Mouse (Mus musculus): Measurements from ENCODE around the gene Cd28. TPM values are rescaled to one million over a fixed set of nuclear protein-coding genes. Genes with fewer than 3 reads are reported as not detected.

The Cd28 gene
- polyA plus RNA-seq, 2 experiments: 0.24 to 0.25 TPM

GRCm38 (mm10) chr1:60793717-60794116 lies 77.1 kb downstream of the Cd28 start:
- no peaks in the 10 kb centered on the region for H3K9me3 ChIP-seq (ENCODE audit: control insufficient read depth, low read length)
- H3K27me3 ChIP-seq (ENCODE audit: control insufficient read depth, insufficient read depth, low read length): no peaks in the 10 kb centered on the region
- H3K36me3 ChIP-seq (ENCODE audit: control insufficient read depth, insufficient read depth, low read length): no peaks in the 10 kb centered on the region
- no peaks in the 10 kb centered on the region for H3K4me1 ChIP-seq (ENCODE audit: control insufficient read depth, insufficient read depth, low read length)
- no peak overlapping the region for H3K27ac ChIP-seq (replicated peaks; ENCODE audit: low read depth, low read length)
- H3K4me3 ChIP-seq (replicated peaks; ENCODE audit: low read length): no peak overlapping the region
- ATAC-seq (ENCODE audit: low FRiP score, low read depth) (no peak), DNase-seq (ENCODE audit: low spot score) (no peak)
- no peak for TF ChIP-seq POLR2A (IDR thresholded peaks at IDR 0.05; ENCODE audit: borderline replicate concordance, extremely low read depth, insufficient read depth, insufficient read length)
- no peak overlapping the region for H3K9ac ChIP-seq (ENCODE audit: low read depth, low read length, severe bottlenecking)
- H3K4me2 ChIP-seq (replicated peaks; ENCODE audit: low read depth, low read length, severe bottlenecking): no peak overlapping the region

- Histone ChIP-seq H3K27me3 (ENCODE audit: control insufficient read depth, insufficient read depth, low read length) (no peaks in the 10 kb centered on the region), H3K4me2 (replicated peaks; ENCODE audit: low read depth, low read length, severe bottlenecking) (no peak overlapping the region), H3K27ac (replicated peaks; ENCODE audit: low read depth, low read length) (no peak overlapping the region), H3K36me3 (ENCODE audit: control insufficient read depth, insufficient read depth, low read length) (no peaks in the 10 kb centered on the region), H3K9me3 (ENCODE audit: control insufficient read depth, low read length) (no peaks in the 10 kb centered on the region), H3K9ac (ENCODE audit: low read depth, low read length, severe bottlenecking) (no peak overlapping the region), H3K4me1 (ENCODE audit: control insufficient read depth, insufficient read depth, low read length) (no peaks in the 10 kb centered on the region), H3K4me3 (replicated peaks; ENCODE audit: low read length) (no peak overlapping the region)
- ATAC-seq (ENCODE audit: low FRiP score, low read depth) (no peak), DNase-seq (ENCODE audit: low spot score) (no peak)
- no peak for TF ChIP-seq POLR2A (IDR thresholded peaks at IDR 0.05; ENCODE audit: borderline replicate concordance, extremely low read depth, insufficient read depth, insufficient read length)
- WGBS: 73% methylated on average over 3 of the region's 3 CpGs
These were observed 79.1 kb downstream of the Cd28 start for GRCm38 (mm10) chr1:60795677-60796205.

DNA sequence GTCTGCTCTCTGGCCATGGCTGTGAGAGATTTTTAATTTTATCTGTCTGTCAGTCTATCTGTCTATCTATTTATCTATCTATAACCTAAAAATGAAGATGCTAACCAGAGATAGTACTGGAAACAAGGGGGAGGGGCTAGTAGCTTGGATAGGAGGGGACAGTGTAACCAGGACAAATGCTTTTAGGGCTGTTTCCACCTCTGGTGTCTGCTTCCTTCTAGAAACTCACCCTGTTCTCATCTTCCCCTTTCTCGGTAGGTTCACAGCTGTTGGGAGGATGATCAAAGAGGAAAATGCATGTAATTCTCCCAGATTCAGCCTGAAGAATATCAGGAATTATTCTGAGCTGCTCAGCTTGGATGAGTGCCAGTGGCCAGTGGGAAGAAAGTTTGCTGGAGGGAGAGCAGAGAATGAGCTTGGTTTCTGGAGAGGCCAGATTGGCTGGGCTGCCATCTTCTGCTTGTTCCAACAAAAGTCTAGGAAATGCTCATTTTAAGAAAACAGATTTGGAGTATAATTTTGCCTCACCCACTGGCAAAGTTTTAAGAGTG lies 83.3 kb downstream of the Cd28 start:
- TF ChIP-seq POLR2A (IDR thresholded peaks at IDR 0.05; ENCODE audit: borderline replicate concordance, extremely low read depth, insufficient read depth, insufficient read length): no peak
- DNase-seq (ENCODE audit: low spot score): peak; percentile 40
- Histone ChIP-seq H3K36me3 (ENCODE audit: control insufficient read depth, insufficient read depth, low read length) (no peaks in the 10 kb centered on the region), H3K9ac (ENCODE audit: low read depth, low read length, severe bottlenecking) (no peak overlapping the region), H3K4me2 (replicated peaks; ENCODE audit: low read depth, low read length, severe bottlenecking) (no peak overlapping the region), H3K27ac (replicated peaks; ENCODE audit: low read depth, low read length) (no peak overlapping the region), H3K27me3 (ENCODE audit: control insufficient read depth, insufficient read depth, low read length) (no peaks in the 10 kb centered on the region), H3K4me3 (replicated peaks; ENCODE audit: low read length) (no peak overlapping the region), H3K9me3 (ENCODE audit: control insufficient read depth, low read length) (no peaks in the 10 kb centered on the region), H3K4me1 (ENCODE audit: control insufficient read depth, insufficient read depth, low read length) (no peaks in the 10 kb centered on the region)
- WGBS: 41% methylated on average over 1 of the region's 1 CpGs
- ATAC-seq (ENCODE audit: low FRiP score, low read depth): no peak

DNA sequence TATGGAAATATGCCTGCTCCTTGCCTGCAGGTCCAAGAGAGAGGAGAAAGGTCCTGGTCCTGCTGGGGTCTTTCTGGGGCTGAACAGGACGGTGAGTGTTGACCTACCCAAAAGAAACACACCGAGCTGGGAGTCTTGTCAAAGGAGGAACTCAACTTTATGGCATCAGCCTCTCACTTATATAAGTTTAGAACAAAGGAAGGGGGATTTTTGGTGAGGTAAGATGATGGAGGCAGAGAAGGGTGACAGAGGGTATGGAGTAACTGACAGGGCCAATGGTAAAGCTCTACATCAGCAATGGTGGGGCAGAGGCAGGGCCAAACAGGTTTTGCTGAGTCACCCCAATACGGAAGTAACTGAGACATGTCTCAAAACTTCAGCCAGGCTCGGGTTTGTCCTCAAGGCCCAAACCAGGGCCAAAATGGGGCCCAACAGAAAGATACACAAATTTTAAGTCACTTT lies 84.6 kb downstream of the Cd28 start:
- WGBS: 83% methylated on average over 4 of the region's 4 CpGs
- Histone ChIP-seq H3K27ac (replicated peaks; ENCODE audit: low read depth, low read length) (no peak overlapping the region), H3K27me3 (ENCODE audit: control insufficient read depth, insufficient read depth, low read length) (no peaks in the 10 kb centered on the region), H3K9ac (ENCODE audit: low read depth, low read length, severe bottlenecking) (no peak overlapping the region), H3K4me3 (replicated peaks; ENCODE audit: low read length) (no peak overlapping the region), H3K4me1 (ENCODE audit: control insufficient read depth, insufficient read depth, low read length) (no peaks in the 10 kb centered on the region), H3K36me3 (ENCODE audit: control insufficient read depth, insufficient read depth, low read length) (no peaks in the 10 kb centered on the region), H3K4me2 (replicated peaks; ENCODE audit: low read depth, low read length, severe bottlenecking) (no peak overlapping the region), H3K9me3 (ENCODE audit: control insufficient read depth, low read length) (no peaks in the 10 kb centered on the region)
- ATAC-seq (ENCODE audit: low FRiP score, low read depth): no peak
- no peak for DNase-seq (ENCODE audit: low spot score)
- no peak for TF ChIP-seq POLR2A (IDR thresholded peaks at IDR 0.05; ENCODE audit: borderline replicate concordance, extremely low read depth, insufficient read depth, insufficient read length)

DNA sequence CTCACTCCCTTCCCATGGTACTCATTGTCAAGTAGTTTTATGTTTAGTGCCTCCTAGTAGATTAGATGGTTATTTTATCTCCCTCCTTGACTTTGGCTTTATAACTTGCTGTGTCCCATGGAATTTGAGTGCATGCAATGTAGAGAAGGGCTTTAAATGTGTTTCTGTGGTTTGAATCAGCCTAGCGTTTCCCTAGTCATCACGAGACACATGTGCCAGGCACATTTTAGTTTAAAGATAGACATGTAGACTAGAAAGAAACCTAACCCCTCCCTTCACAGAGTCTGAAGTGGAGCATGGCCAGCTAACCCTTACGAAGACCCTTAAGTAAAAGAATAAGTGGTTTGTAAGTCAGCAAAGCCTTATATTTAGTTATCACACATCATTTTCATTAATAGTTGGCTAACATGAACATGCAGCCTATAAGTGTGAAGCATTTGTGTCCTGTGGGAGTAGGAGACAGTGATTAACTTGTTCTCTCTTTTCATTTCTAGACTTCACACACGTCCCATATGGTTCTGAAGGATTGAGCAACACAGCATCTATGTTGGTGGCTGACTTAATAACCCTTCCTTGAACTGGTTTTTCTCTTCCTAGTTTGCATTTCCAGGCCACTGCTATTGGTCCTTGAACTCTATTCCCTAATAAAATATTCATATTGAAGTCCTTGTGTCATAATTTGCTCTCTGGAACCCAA lies 86.7 kb downstream of the Cd28 start:
- no peak overlapping the region for H3K4me2 ChIP-seq (replicated peaks; ENCODE audit: low read depth, low read length, severe bottlenecking)
- no peaks in the 10 kb centered on the region for H3K9me3 ChIP-seq (ENCODE audit: control insufficient read depth, low read length)
- H3K36me3 ChIP-seq (ENCODE audit: control insufficient read depth, insufficient read depth, low read length): no peaks in the 10 kb centered on the region
- DNase-seq (ENCODE audit: low spot score): peak; percentile 16
- no peak for TF ChIP-seq POLR2A (IDR thresholded peaks at IDR 0.05; ENCODE audit: borderline replicate concordance, extremely low read depth, insufficient read depth, insufficient read length)
- H3K4me3 ChIP-seq (replicated peaks; ENCODE audit: low read length): no peak overlapping the region
- H3K9ac ChIP-seq (ENCODE audit: low read depth, low read length, severe bottlenecking): no peak overlapping the region
- 76% methylated on average over 4 of the region's 4 CpGs for WGBS
- no peaks in the 10 kb centered on the region for H3K4me1 ChIP-seq (ENCODE audit: control insufficient read depth, insufficient read depth, low read length)
- no peak for ATAC-seq (ENCODE audit: low FRiP score, low read depth)
- no peak overlapping the region for H3K27ac ChIP-seq (replicated peaks; ENCODE audit: low read depth, low read length)
- H3K27me3 ChIP-seq (ENCODE audit: control insufficient read depth, insufficient read depth, low read length): no peaks in the 10 kb centered on the region

Data from limb, embryonic 14.5 days (tissue).